Mouse (Mus musculus) embryo, embryonic 10.5 days (tissue): Measurements from ENCODE around the gene Nat9.

Source experiments
- DNase-seq: peaks from one replicate; pipeline ENCODE4 v3.0.0-alpha.2; 2015; ENCODE audit warnings: low spot score

The Nat9 gene

GRCm38 (mm10) chr11:115215123-115215522 lies 27.5 kb upstream of the Nat9 start:
- no peak for DNase-seq

- no peak for DNase-seq
Observed at GRCm38 (mm10) chr11:115212116-115212515, 24.5 kb upstream of the Nat9 start.

- DNase-seq: no peak
Observed at GRCm38 (mm10) chr11:115209958-115210357, 22.3 kb upstream of the Nat9 start.

GRCm38 (mm10) chr11:115208776-115209732 lies 21.4 kb upstream of the Nat9 start:
- no peak for DNase-seq

GRCm38 (mm10) chr11:115208126-115208525 lies 20.5 kb upstream of the Nat9 start:
- no peak for DNase-seq

GRCm38 (mm10) chr11:115202756-115203155 lies 15.1 kb upstream of the Nat9 start:
- DNase-seq: no peak

- peak; percentile 89 for DNase-seq
Observed at GRCm38 (mm10) chr11:115202316-115202715, 14.7 kb upstream of the Nat9 start.

GRCm38 (mm10) chr11:115200520-115200919 lies 12.9 kb upstream of the Nat9 start:
- DNase-seq: no peak

GRCm38 (mm10) chr11:115198932-115199384 lies 11.3 kb upstream of the Nat9 start:
- peak; percentile 40 for DNase-seq

- no peak for DNase-seq
Observed at GRCm38 (mm10) chr11:115197558-115197957, 9.9 kb upstream of the Nat9 start.

GRCm38 (mm10) chr11:115195933-115196332 lies 8.3 kb upstream of the Nat9 start:
- no peak for DNase-seq

GRCm38 (mm10) chr11:115194693-115195092 lies 7.0 kb upstream of the Nat9 start:
- DNase-seq: no peak

GRCm38 (mm10) chr11:115192180-115192579 lies 4.5 kb upstream of the Nat9 start:
- DNase-seq: no peak

GRCm38 (mm10) chr11:115189304-115189703 lies 1.6 kb upstream of the Nat9 start:
- no peak for DNase-seq

GRCm38 (mm10) chr11:115188539-115189231 lies 1.0 kb upstream of the Nat9 start:
- no peak for DNase-seq

GRCm38 (mm10) chr11:115187224-115187639 lies 427 bp downstream of the Nat9 start, which contains the start of gene Tmem104:
TSS of gene Tmem104 (plus strand) at chr11:115187487.
- peak; percentile 99 for DNase-seq

GRCm38 (mm10) chr11:115184973-115185372 lies 2.7 kb downstream of the Nat9 start:
- DNase-seq: no peak

GRCm38 (mm10) chr11:115181913-115182638 lies 5.6 kb downstream of the Nat9 start:
- DNase-seq: peak; percentile 88

- DNase-seq: no peak
Observed at GRCm38 (mm10) chr11:115179881-115180280, 7.8 kb downstream of the Nat9 start.

GRCm38 (mm10) chr11:115179191-115179590 lies 8.5 kb downstream of the Nat9 start:
- DNase-seq: no peak

GRCm38 (mm10) chr11:115178766-115179165 lies 8.9 kb downstream of the Nat9 start:
- no peak for DNase-seq

GRCm38 (mm10) chr11:115177559-115178195 lies 10.0 kb downstream of the Nat9 start:
- DNase-seq: no peak
